Mouse (Mus musculus) liver, embryonic 14.5 days (tissue): Measurements from ENCODE around the gene Mlph. TPM values are rescaled to one million over a fixed set of nuclear protein-coding genes. Genes with fewer than 3 reads are reported as not detected.

Source experiments
- ATAC-seq: fragments of 200-750 bp; cut with Nextera tagmentation; 2 replicates; pipeline ENCODE4 v1.8.0; 2017; ENCODE audit warnings: moderate number of reproducible peaks, mild to moderate bottlenecking, moderate library complexity; ENCODE audit not compliant: insufficient read depth
- DNase-seq, 3 experiments: peaks; one replicate each; pipeline ENCODE4 v3.0.0-alpha.2; 2012 to 2013; ENCODE audit warnings: low read depth in 3 of 3, low spot score in 3 of 3
- H3K27ac ChIP-seq: fragments of 300-500 bp; sonication (generic); 2 replicates; pipeline ENCODE4 v1.5.1; 2014; ENCODE audit warnings: moderate library complexity, mild to moderate bottlenecking, control low read depth, inconsistent platforms
- H3K27me3 ChIP-seq: fragments of 300-500 bp; sonication (generic); 2 replicates; pipeline ENCODE4 v1.6.1; 2014; ENCODE audit warnings: mild to moderate bottlenecking, low read length, moderate library complexity; ENCODE audit not compliant: control insufficient read depth, insufficient read depth
- H3K36me3 ChIP-seq: fragments of 300-500 bp; sonication (generic); replicated peaks from 2 replicates; pipeline ENCODE4 v1.6.1; 2014; ENCODE audit warnings: low read depth; ENCODE audit not compliant: control insufficient read depth, insufficient read depth
- H3K4me1 ChIP-seq, 2 experiments: fragments of 200-500 bp in 1 of 2; fragments of 300-500 bp in 1 of 2; sonication (generic) in 1 of 2; replicated peaks; 2 replicates each; pipeline ENCODE4 v1.6.1; 2012 to 2014; ENCODE audit warnings: antibody characterized with exemption in 1 of 2, inconsistent platforms in 1 of 2, low read length in 1 of 2; ENCODE audit not compliant: control insufficient read depth in 2 of 2, insufficient read depth in 2 of 2
- H3K4me2 ChIP-seq: fragments of 300-500 bp; sonication (generic); 2 replicates; pipeline ENCODE4 v1.6.1; 2014; ENCODE audit warnings: low read depth, mild to moderate bottlenecking, control low read depth, moderate library complexity
- H3K4me3 ChIP-seq, 2 experiments: fragments of 200-500 bp in 1 of 2; fragments of 300-500 bp in 1 of 2; sonication (generic) in 1 of 2; 2 replicates each; pipeline ENCODE4 v1.5.1; 2012 to 2014; ENCODE audit warnings: low read depth in 2 of 2, low read length in 2 of 2, mild to moderate bottlenecking in 2 of 2, control low read depth in 1 of 2, inconsistent platforms in 1 of 2, moderate library complexity in 1 of 2; ENCODE audit not compliant: insufficient read depth in 1 of 2
- H3K9ac ChIP-seq: fragments of 300-500 bp; sonication (generic); replicated peaks from 2 replicates; pipeline ENCODE4 v1.6.1; 2014; ENCODE audit warnings: mild to moderate bottlenecking, control low read depth, moderate library complexity
- H3K9me3 ChIP-seq: fragments of 300-500 bp; sonication (generic); 2 replicates; pipeline ENCODE4 v1.6.1; 2016; ENCODE audit warnings: low read length, mixed read lengths; ENCODE audit not compliant: control insufficient read depth
- CTCF ChIP-seq: IDR thresholded peaks from 2 replicates; pipeline ENCODE4 v1.5.1; 2016; ENCODE audit warnings: antibody characterized with exemption, low read depth, control low read depth
- EP300 ChIP-seq: IDR thresholded peaks from 2 replicates; pipeline ENCODE4 v1.6.1; 2016; ENCODE audit warnings: antibody characterized with exemption, low read depth
- WGBS: fragments of 180-500 bp; shearing (Covaris S2); extraction: QIAGEN DNeasy Blood & Tissue Kit; methylation state at CpG from one replicate; pipeline ENCODE4 v1.1.7; 2014; ENCODE audit not compliant: insufficient replicate concordance; 5-methylcytosine and 5-hydroxymethylcytosine counted together
- polyA plus RNA-seq, 2 experiments: library from polyadenylated mRNA; depleted of rRNA in 1 of 2; stranded (reverse) in 1 of 2; unstranded in 1 of 2; fragments of >200 nt; fragmentation: Nextera tagmentation in 1 of 2; extraction: Ambion mirVana in 1 of 2; gene quantifications; 2 replicates each; pipeline versions ENCODE4 v1.2.1 to v1.2.3; 2012 to 2014

The Mlph gene
- 0.01 TPM in 1 of 2 replicates, not detected in the other for polyA plus RNA-seq (2012; rRNA removed)
- not detected in 2 replicates for polyA plus RNA-seq (2014; fragmentation: Nextera tagmentation; extraction: Ambion mirVana)

DNA sequence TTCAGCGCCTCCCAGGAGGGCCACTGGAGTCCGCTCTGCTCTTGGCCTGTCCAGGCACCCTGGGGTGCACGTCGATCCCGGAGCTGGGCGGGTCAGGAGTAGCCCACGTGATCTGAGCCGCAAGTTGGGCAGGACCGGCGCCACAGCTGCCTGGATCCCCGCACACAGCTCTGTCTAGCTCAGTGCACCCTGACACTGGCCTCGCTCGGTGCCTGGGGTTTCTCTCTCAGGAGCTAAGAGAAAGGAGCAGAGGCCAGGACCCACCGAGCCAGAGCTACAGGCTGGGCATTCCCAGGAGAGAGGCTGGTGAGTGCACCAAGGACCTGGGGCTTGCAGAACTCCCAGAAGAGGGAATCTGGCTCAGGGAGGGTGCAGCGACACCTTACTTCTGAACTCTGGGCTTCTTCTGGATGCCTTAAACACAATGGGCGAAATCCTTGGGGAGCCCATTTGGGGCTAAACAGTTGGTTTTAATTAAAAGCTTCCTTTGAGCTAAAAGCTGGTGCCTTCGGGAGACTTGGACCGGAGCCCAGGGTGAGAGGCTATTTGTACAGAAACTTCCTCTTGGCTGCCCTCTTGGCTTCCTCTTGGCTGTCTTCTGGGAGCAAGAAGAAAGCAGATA lies at the start of gene Mlph:
TSS of gene Mlph (plus strand) at position 138 of the 622 bp plus-strand sequence.
- no peak for DNase-seq
- H3K9ac ChIP-seq, result no peak within 1 kb of the TSS

DNA sequence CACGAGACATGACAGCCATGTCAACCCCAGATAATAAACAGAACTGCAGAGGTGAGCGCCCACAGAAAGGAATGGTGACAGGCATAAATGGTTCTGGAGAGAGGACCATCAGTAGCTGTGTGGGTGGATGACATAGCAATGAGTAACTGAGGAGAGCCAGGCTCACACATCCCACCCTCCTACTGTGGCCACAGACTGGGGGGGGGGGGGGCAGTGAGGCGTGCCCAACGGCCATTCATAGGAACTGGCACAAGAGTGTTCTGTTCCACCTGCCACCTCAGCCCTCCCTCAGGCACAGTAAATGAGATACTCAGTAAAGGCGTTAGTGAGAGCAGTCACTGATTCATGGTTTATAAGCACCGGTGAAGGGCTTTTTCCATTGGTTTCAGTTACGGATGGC lies 48.2 kb upstream of the Mlph start:
- TF ChIP-seq CTCF, result no peak
- no peak for TF ChIP-seq EP300
- no peaks in the 10 kb centered on the region for H3K4me1 ChIP-seq
- WGBS, result 63% methylated on average over 7 of the region's 7 CpGs
- no peak overlapping the region for H3K27ac ChIP-seq
- no peak overlapping the region for H3K4me2 ChIP-seq
- DNase-seq (no peak), ATAC-seq (no peak)
- H3K9me3 ChIP-seq, result no peaks in the 10 kb centered on the region
- no peaks in the 10 kb centered on the region for H3K27me3 ChIP-seq
- H3K9ac ChIP-seq, result no peak overlapping the region
- H3K36me3 ChIP-seq, result no peaks in the 10 kb centered on the region
- H3K4me3 ChIP-seq, result no peak overlapping the region

More for the DNA sequence above, at the start of gene Mlph:
- Histone ChIP-seq H3K9me3 (no peaks in the 10 kb centered on the region), H3K27me3 (no peaks in the 10 kb centered on the region), H3K4me3 (no peak within 1 kb of the TSS), H3K4me2 (0 out of 2 replicates have a peak within 1 kb of the TSS, but pooled peaks have one; percentile 11), H3K27ac (no peak within 1 kb of the TSS), H3K4me1 (no peaks in the 10 kb centered on the region), H3K36me3 (no peaks in the 10 kb centered on the region)
- 9% methylated on average over 18 of the region's 18 CpGs for WGBS
- ATAC-seq, result no peak
- no peak for TF ChIP-seq EP300
- TF ChIP-seq CTCF, result no peak

DNA sequence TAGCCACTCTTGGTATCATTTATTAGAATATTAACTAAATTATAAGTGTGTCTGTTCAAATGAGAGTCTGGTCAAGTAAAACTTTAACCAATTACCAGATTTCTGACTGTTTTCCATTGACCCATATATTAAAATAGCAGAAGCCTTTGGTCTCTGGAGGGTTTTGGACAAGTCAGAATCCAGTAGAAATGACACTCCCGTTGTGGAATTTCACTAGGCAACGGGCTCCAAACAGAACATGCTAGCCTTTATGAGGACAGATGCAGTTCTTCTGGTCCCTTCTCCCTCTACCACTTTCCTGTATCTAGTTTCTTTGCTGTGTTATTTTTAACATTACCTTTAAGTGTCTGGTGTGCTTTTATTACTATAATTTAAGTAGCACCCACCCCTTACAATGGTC lies 44.3 kb upstream of the Mlph start:
- Histone ChIP-seq H3K27me3 (no peaks in the 10 kb centered on the region), H3K27ac (no peak overlapping the region), H3K4me1 (no peaks in the 10 kb centered on the region), H3K9ac (no peak overlapping the region), H3K9me3 (no peaks in the 10 kb centered on the region), H3K4me3 (no peak overlapping the region), H3K4me2 (no peak overlapping the region), H3K36me3 (no peaks in the 10 kb centered on the region)
- DNase-seq, result no peak
- 64% methylated on average over 2 of the region's 2 CpGs for WGBS
- no peak for ATAC-seq
- TF ChIP-seq EP300 (no peak), CTCF (no peak)

DNA sequence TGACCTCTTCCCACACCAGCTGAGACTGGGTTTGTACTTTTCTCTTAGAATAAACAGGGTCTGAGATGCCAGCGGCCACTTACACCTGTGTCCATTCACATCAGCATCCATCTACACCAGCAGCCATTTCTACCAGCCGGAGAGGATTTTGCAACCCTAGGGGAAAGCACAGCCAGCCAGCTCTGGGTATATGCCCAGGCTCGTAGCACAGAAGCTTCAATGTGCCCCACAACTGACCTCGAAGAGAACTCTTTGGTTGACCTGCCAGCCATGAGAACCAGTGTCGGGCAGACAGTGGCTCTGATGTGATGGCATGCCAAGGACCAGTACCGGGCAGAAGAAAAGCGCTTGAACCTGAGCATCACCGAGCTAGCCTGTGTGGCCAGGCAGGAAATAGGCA lies 39.5 kb upstream of the Mlph start:
- Histone ChIP-seq H3K9ac (no peak overlapping the region), H3K36me3 (no peaks in the 10 kb centered on the region), H3K4me1 (no peaks in the 10 kb centered on the region), H3K27ac (no peak overlapping the region), H3K4me3 (no peak overlapping the region), H3K27me3 (no peaks in the 10 kb centered on the region), H3K9me3 (no peaks in the 10 kb centered on the region), H3K4me2 (no peak overlapping the region)
- WGBS, result 59% methylated on average over 8 of the region's 8 CpGs
- DNase-seq, result no peak
- ATAC-seq, result no peak
- no peak for TF ChIP-seq EP300
- no peak for TF ChIP-seq CTCF

DNA sequence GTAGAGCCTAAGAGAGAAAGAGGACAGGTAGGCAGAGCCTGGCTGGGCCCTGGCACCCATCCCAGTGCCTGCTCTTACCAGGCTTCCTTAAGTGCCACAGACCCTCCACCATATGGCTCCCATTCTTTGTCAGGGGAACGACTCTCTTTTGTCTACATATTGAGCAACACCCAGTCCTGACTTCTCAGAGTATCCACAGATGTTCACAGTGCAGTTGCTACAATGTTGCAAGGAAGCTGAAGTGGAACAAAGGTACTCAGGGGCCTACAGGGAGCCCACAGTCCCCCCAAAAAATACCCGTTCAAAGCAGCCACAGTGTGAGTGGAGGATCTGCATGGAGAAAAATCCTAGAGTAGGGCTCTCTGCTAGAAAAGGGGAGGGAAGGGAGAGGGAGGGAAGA lies 38.9 kb upstream of the Mlph start:
- H3K9ac ChIP-seq, result no peak overlapping the region
- no peaks in the 10 kb centered on the region for H3K27me3 ChIP-seq
- 26% methylated on average over 2 of the region's 2 CpGs for WGBS
- H3K36me3 ChIP-seq, result no peaks in the 10 kb centered on the region
- no peak for TF ChIP-seq CTCF
- no peak overlapping the region for H3K4me2 ChIP-seq
- DNase-seq (no peak), ATAC-seq (no peak)
- H3K4me3 ChIP-seq, result no peak overlapping the region
- no peaks in the 10 kb centered on the region for H3K4me1 ChIP-seq
- H3K27ac ChIP-seq, result no peak overlapping the region
- H3K9me3 ChIP-seq, result no peaks in the 10 kb centered on the region
